Mouse (Mus musculus) subcutaneous adipose tissue, adult 2 months (tissue): ENCODE data around the gene Id3. TPM values are rescaled to one million over a fixed set of nuclear protein-coding genes. Genes with fewer than 3 reads are reported as not detected.

Source experiments
- polyA plus RNA-seq: library from polyadenylated mRNA; depleted of rRNA; stranded (reverse); fragments of >200 nt; gene quantifications from 2 replicates; pipeline ENCODE4 v1.2.3, GENCODE M21; 2012; ENCODE audit warnings: low replicate concordance; rRNA removed

Gene Id3
- polyA plus RNA-seq = 273 and 327 TPM in 2 replicates

GRCm38 (mm10) chr4:136143193-136143976 lies at the start of gene Id3:
TSS of gene Id3 (plus strand) at chr4:136143497.

GRCm38 (mm10) chr4:136172011-136172541 lies 28.8 kb downstream of the Id3 start, which contains the start of gene E2f2:
TSS of gene E2f2 (plus strand) at chr4:136172394.

Other genes with a start within 250 kb of the Id3 start
- gene Cnr2, start 248.1 kb upstream of the Id3 start, polyA plus RNA-seq = 1.5 and 1.8 TPM in 2 replicates
- gene Fuca1, start 222.8 kb upstream of the Id3 start, polyA plus RNA-seq = 78.3 and 121 TPM in 2 replicates
- gene Hmgcl, start 197.0 kb upstream of the Id3 start, polyA plus RNA-seq = 60.7 and 66.8 TPM in 2 replicates
- 57.0 and 108 TPM in 2 replicates for gene Gale, start 179.8 kb upstream of the Id3 start, polyA plus RNA-seq
- gene Lypla2, start 170.9 kb upstream of the Id3 start, polyA plus RNA-seq = 85.5 and 106 TPM in 2 replicates
- 29.8 and 33.2 TPM in 2 replicates for gene Pithd1, start 156.2 kb upstream of the Id3 start, polyA plus RNA-seq
- 19.0 and 25.7 TPM in 2 replicates for gene Eloa, start 121.7 kb upstream of the Id3 start, polyA plus RNA-seq
- 315 and 453 TPM in 2 replicates for gene Rpl11, start 90.1 kb upstream of the Id3 start, polyA plus RNA-seq
- gene E2f2, start 28.9 kb downstream of the Id3 start, polyA plus RNA-seq = 3.5 and 3.9 TPM in 2 replicates
- 8.9 and 12.2 TPM in 2 replicates for gene Asap3, start 62.9 kb downstream of the Id3 start, polyA plus RNA-seq
- 2.8 and 2.9 TPM in 2 replicates for gene Tcea3, start 104.2 kb downstream of the Id3 start, polyA plus RNA-seq
- 22.3 and 27.7 TPM in 2 replicates for gene Zfp46, start 141.2 kb downstream of the Id3 start, polyA plus RNA-seq
- 9.9 and 21.0 TPM in 2 replicates for gene Hnrnpr, start 167.4 kb downstream of the Id3 start, polyA plus RNA-seq